Mouse (Mus musculus) myocyte (in vitro differentiated cells): ENCODE measurements around the gene Cep68. TPM values are rescaled to one million over a fixed set of nuclear protein-coding genes. Genes with fewer than 3 reads are reported as not detected.

Experiments used
- H3K27me3 ChIP-seq: one replicate; pipeline ENCODE4 v1.6.1; 2011; ENCODE audit not compliant: control insufficient read depth, insufficient read depth, insufficient read length
- H3K36me3 ChIP-seq: one replicate; pipeline ENCODE4 v1.6.1; 2011; ENCODE audit not compliant: control insufficient read depth, insufficient read depth
- H3K4me2 ChIP-seq: one replicate; pipeline ENCODE4 v1.6.1; 2011; ENCODE audit warnings: low read depth, control low read depth
- H3K4me3 ChIP-seq: one replicate; pipeline ENCODE4 v1.5.1; 2011; ENCODE audit warnings: mild to moderate bottlenecking, control low read depth, moderate library complexity
- H3K79me2 ChIP-seq: one replicate; pipeline ENCODE4 v1.6.1; 2011; ENCODE audit not compliant: control insufficient read depth, insufficient read depth
- H3ac ChIP-seq: one replicate; pipeline ENCODE4 v1.6.1; 2011; ENCODE audit not compliant: control insufficient read depth, insufficient read length
- CEBPB ChIP-seq: IDR thresholded peaks from 2 replicates; pipeline ENCODE4 v1.6.1; 2011; ENCODE audit warnings: mild to moderate bottlenecking, moderate library complexity; ENCODE audit not compliant: poor library complexity, insufficient read depth, severe bottlenecking
- E2F4 ChIP-seq: IDR thresholded peaks from one replicate; pipeline ENCODE4 v1.6.1; 2011; ENCODE audit warnings: mild to moderate bottlenecking, control low read depth, moderate library complexity; ENCODE audit not compliant: insufficient read depth
- MAX ChIP-seq: IDR thresholded peaks from one replicate; pipeline ENCODE4 v1.6.1; 2011; ENCODE audit warnings: low read depth, mild to moderate bottlenecking, control low read depth
- MYOD1 ChIP-seq, 3 experiments: IDR thresholded peaks; one replicate each; pipeline ENCODE4 v1.6.1; 2011; ENCODE audit warnings: control low read depth in 2 of 3, low read depth in 2 of 3, mild to moderate bottlenecking in 2 of 3, moderate library complexity in 1 of 3; ENCODE audit not compliant: insufficient read length in 2 of 3, control insufficient read depth in 1 of 3
- MYOG ChIP-seq, 3 experiments: IDR thresholded peaks; one replicate each; pipeline ENCODE4 v1.6.1; 2011; ENCODE audit warnings: control low read depth in 2 of 3, low read depth in 2 of 3, mild to moderate bottlenecking in 2 of 3; ENCODE audit not compliant: insufficient read length in 2 of 3, control insufficient read depth in 1 of 3, insufficient read depth in 1 of 3
- POLR2A ChIP-seq: IDR thresholded peaks from one replicate; pipeline ENCODE4 v1.6.1; 2011; ENCODE audit warnings: low read depth, mild to moderate bottlenecking, control low read depth, moderate library complexity; ENCODE audit not compliant: insufficient read length
- POLR2AphosphoS2 ChIP-seq: IDR thresholded peaks from one replicate; pipeline ENCODE4 v1.6.1; 2011; ENCODE audit warnings: low read depth, control low read depth; ENCODE audit not compliant: insufficient read length
- REST ChIP-seq: IDR thresholded peaks from one replicate; pipeline ENCODE4 v1.6.1; 2011; ENCODE audit warnings: mild to moderate bottlenecking, control low read depth, moderate library complexity; ENCODE audit not compliant: insufficient read depth, insufficient read length
- SRF ChIP-seq: IDR thresholded peaks from one replicate; pipeline ENCODE4 v1.6.1; 2011; ENCODE audit warnings: low read depth; ENCODE audit not compliant: control insufficient read depth, insufficient read length
- TCF12 ChIP-seq: IDR thresholded peaks from one replicate; pipeline ENCODE4 v1.6.1; 2011; ENCODE audit warnings: mild to moderate bottlenecking, control low read depth; ENCODE audit not compliant: poor library complexity, insufficient read depth, severe bottlenecking
- TCF3 ChIP-seq: IDR thresholded peaks from one replicate; pipeline ENCODE4 v1.6.1; 2011; ENCODE audit warnings: low read depth, control low read depth; ENCODE audit not compliant: insufficient read length
- USF1 ChIP-seq: IDR thresholded peaks from one replicate; pipeline ENCODE4 v1.6.1; 2011; ENCODE audit warnings: low read depth, mild to moderate bottlenecking, control low read depth, moderate library complexity
- polyA plus RNA-seq: library from polyadenylated mRNA; unstranded; fragments of >200 nt; fragmentation: generic; extraction: Trizol; gene quantifications from one replicate; pipeline ENCODE4 v1.2.1, GENCODE M21; 2012; ENCODE audit warnings: missing spikeins

The Cep68 gene
- polyA plus RNA-seq, 1 experiment: 9.3 TPM

DNA sequence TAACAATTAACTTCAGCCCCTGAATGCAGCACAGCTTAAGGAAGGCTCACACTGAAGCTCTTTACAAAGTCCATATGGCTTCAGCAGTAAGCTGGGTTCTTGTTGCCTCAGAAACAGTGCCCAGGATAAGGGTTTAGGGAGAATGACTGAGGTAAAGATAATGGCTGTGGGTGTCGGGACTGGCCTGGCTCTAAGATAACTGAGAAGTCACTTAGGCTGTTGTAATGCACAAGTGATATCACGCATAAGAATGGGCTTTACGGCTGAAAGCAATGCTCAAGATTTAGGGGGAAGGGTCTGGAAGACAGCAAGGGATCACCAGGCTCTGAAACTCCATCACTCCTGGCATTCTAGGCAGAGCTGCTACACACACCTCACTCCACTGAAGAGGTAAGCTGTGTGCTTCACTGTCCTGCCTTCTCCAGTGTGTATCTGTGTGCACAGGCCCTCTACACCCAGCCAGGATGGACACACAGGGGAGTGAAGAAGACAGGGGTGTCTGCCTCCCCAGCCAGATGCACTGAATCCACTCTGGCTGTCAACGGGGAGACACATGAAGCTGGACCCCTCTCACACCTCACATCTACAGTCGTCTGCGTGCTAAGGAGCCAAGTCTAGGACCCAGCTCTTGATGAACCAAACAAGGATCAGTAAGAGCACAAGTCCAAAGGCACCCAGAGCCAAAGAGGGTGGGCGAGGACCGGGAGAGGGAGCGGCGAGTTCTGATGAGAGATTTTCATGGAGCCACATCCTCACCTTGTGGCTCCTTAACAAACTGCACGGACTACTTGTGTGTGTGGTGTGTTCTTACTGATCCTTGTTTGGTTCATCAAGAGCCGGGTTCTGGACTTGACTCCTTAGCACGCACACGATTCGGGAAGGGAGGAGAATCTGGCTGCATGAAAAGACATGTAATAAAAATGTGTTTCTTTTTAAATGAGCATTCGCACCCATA, 4.6 kb downstream of the Cep68 start:
- Histone ChIP-seq H3K4me3 (no peak overlapping the region), H3K27me3 (no peaks in the 10 kb centered on the region), H3ac (no peak overlapping the region), H3K79me2 (peaks cover 38% of the 10 kb centered on the region), H3K4me2 (no peak overlapping the region), H3K36me3 (peaks cover 15% of the 10 kb centered on the region)
- TF ChIP-seq POLR2A (no peak), MYOD1 (IDR thresholded peaks at IDR 0.05; ENCODE audit: control insufficient read depth in 1 of 3, insufficient read length in 2 of 3, low read depth in 2 of 3) (no peak), E2F4 (no peak), POLR2AphosphoS2 (no peak), USF1 (no peak), TCF3 (no peak), MYOG (IDR thresholded peaks at IDR 0.05; ENCODE audit: control insufficient read depth in 1 of 3, insufficient read depth in 1 of 3, insufficient read length in 2 of 3, low read depth in 2 of 3) (no peak), CEBPB (no peak), REST (no peak), TCF12 (no peak), MAX (no peak), SRF (no peak)

DNA sequence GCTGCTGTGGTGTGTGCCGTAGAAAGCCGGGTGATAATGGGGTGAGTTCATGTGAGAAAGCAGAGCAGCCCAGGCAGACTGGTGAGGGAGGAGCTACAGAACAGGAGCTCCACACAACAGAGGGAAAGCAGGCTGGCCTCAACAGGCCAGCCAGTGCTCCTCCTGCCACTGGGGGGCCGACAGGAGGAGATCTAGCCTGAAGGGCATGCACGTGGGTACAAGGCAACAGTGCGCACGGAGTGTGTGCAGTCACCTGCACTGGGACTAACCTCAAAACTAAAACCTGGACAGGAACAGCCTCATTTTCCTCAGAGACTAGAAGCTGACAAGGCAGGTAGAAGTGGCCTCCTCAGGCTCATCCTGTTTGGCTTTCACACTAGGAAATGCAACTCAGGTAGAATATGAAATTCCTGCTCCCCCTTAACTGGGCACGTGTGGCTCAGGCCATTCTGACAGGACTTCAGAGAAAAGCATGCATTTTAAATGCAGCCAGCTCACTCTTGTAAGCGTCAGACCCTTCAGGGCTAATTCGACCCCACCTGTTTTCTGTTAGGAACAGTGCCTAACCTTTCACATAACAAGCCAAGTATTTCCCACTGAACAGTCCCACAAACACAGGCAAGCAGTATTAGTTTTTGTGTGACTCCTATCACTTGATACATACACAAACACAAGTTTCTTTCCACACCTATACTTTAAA, 5.9 kb downstream of the Cep68 start:
- Histone ChIP-seq H3K27me3 (no peaks in the 10 kb centered on the region), H3ac (no peak overlapping the region), H3K4me3 (no peak overlapping the region), H3K36me3 (peaks cover 27% of the 10 kb centered on the region), H3K79me2 (peaks cover 36% of the 10 kb centered on the region), H3K4me2 (no peak overlapping the region)
- TF ChIP-seq MYOD1 (IDR thresholded peaks at IDR 0.05; ENCODE audit: control insufficient read depth in 1 of 3, insufficient read length in 2 of 3, low read depth in 2 of 3) (no peak), MAX (no peak), TCF12 (no peak), E2F4 (no peak), REST (no peak), USF1 (no peak), CEBPB (no peak), SRF (no peak), MYOG (IDR thresholded peaks at IDR 0.05; ENCODE audit: control insufficient read depth in 1 of 3, insufficient read depth in 1 of 3, insufficient read length in 2 of 3, low read depth in 2 of 3) (no peak)

DNA sequence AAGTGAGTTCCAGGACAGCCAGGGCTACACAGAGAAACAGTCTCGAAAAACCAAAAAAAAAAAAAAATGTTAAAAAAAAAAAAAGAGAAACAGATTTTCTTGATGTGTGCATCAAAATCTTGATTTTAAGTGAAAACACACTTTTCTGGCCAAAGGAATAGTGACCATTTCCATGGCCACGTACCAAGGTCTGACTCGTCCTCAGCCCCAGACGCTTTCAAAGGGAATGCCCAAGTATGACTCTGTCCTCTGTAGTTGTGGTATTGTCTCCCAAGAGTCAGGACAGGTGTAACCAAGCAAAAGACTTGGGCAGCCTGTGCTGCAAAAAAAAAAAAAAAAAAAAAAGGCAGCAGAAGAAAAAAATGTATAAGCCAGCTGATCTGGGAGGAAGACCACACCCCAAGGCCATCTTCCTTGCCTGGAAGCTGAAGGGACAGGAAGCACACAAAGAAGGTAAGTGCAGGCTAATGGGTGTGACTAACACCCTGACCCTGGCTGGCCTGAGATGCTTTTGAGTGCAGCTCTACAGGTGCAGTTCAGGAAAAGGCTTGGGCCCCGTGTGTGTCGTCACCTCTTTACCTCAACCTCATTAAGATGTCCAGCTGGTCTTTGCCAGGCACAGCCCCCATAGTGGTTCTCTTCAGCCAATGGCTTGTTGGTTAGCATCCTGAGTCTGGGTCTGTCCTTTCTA, 6.7 kb downstream of the Cep68 start:
- Histone ChIP-seq H3K4me2 (no peak overlapping the region), H3ac (no peak overlapping the region), H3K36me3 (peaks cover 32% of the 10 kb centered on the region), H3K79me2 (peaks cover 32% of the 10 kb centered on the region), H3K27me3 (no peaks in the 10 kb centered on the region), H3K4me3 (no peak overlapping the region)
- TF ChIP-seq USF1: no peak
- no peak for TF ChIP-seq TCF12
- TF ChIP-seq POLR2AphosphoS2: peak; percentile 57
- TF ChIP-seq E2F4: no peak
- no peak for TF ChIP-seq REST
- TF ChIP-seq MYOD1 (IDR thresholded peaks at IDR 0.05; ENCODE audit: control insufficient read depth in 1 of 3, insufficient read length in 2 of 3, low read depth in 2 of 3): no peak

GRCm38 (mm10) chr11:20241311-20241710, 7.9 kb downstream of the Cep68 start:
- H3K4me2 ChIP-seq: no peak overlapping the region
- H3K27me3 ChIP-seq: no peaks in the 10 kb centered on the region
- H3K4me3 ChIP-seq: no peak overlapping the region
- TF ChIP-seq POLR2AphosphoS2: no peak
- TF ChIP-seq USF1: no peak
- TF ChIP-seq TCF12: no peak
- TF ChIP-seq MYOG (IDR thresholded peaks at IDR 0.05; ENCODE audit: control insufficient read depth in 1 of 3, insufficient read depth in 1 of 3, insufficient read length in 2 of 3, low read depth in 2 of 3): no peak
- no peak for TF ChIP-seq MYOD1 (IDR thresholded peaks at IDR 0.05; ENCODE audit: control insufficient read depth in 1 of 3, insufficient read length in 2 of 3, low read depth in 2 of 3)
- no peak for TF ChIP-seq POLR2A
- TF ChIP-seq REST: no peak
- TF ChIP-seq MAX: no peak
- H3ac ChIP-seq: no peak overlapping the region
- peaks cover 38% of the 10 kb centered on the region for H3K36me3 ChIP-seq
- peaks cover 22% of the 10 kb centered on the region for H3K79me2 ChIP-seq
